Mouse (Mus musculus): ENCODE measurements around the gene Got1. TPM values are rescaled to one million over a fixed set of nuclear protein-coding genes. Genes with fewer than 3 reads are reported as not detected.

Got1 gene
- polyA plus RNA-seq, 1 experiment from 2014 or later: 41.6 TPM

DNA sequence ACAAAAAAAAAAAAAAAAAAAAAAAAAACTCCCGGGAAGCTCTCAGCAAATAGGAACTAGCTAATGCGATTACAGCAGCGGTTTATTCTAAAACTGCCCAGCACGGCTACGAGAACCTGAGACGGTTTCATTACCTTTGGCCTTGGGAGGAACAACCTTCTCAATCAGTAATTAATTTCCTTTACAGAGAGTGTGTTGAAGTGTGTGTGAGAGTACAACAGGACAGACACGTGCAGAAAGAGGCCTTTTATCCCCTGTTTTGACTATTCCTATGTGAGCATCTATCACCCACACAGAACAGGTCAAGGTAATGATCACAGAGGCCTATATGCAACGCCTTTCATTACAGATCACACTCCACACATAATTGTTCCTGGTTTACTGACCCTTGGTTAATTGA lies 3.0 kb downstream of the Got1 start:
- no peaks in the 10 kb centered on the region for H3K36me3 ChIP-seq
- no peaks in the 10 kb centered on the region for H3K27me3 ChIP-seq
- no peak overlapping the region for H3K4me3 ChIP-seq (replicated peaks)
- H3K9ac ChIP-seq (replicated peaks): no peak overlapping the region
- no peak for ATAC-seq (ENCODE audit: insufficient number of reproducible peaks, insufficient read depth, low FRiP score, low TSS enrichment, low read depth)
- peaks cover 16% of the 10 kb centered on the region for H3K4me1 ChIP-seq (replicated peaks)
- H3K4me2 ChIP-seq: no peak overlapping the region
- no peak overlapping the region for H3K27ac ChIP-seq
- H3K9me3 ChIP-seq: no peaks in the 10 kb centered on the region
- WGBS: 64% methylated on average over 8 of the region's 8 CpGs

GRCm38 (mm10) chr19:43520402-43520801 lies 4.0 kb downstream of the Got1 start:
- WGBS: 77% methylated on average over 9 of the region's 10 CpGs

DNA sequence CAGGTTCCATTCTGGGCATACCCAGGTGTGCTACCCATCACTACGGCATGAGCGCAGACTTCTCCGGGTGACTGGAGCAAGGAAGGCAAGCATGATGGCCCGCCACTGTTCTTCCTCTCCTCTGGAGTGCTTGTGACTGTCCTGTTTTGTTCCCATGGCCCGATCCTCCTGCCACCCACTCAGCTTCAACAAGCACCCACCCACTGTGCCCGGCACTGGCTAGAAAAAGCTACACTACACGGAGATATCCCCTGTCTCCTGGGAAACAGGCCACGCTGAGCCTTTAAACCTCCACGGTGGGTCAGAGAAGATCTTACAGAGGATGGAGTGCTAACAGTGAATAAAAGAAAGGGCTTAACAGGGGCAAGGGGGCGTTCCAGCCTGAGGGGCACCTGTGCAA lies 5.2 kb downstream of the Got1 start:
- no peaks in the 10 kb centered on the region for H3K27me3 ChIP-seq
- no peak overlapping the region for H3K4me3 ChIP-seq (replicated peaks)
- no peak for ATAC-seq (ENCODE audit: insufficient number of reproducible peaks, insufficient read depth, low FRiP score, low TSS enrichment, low read depth)
- H3K9ac ChIP-seq (replicated peaks): no peak overlapping the region
- no peak overlapping the region for H3K27ac ChIP-seq
- H3K4me2 ChIP-seq: no peak overlapping the region
- WGBS: 92% methylated on average over 10 of the region's 10 CpGs
- H3K9me3 ChIP-seq: no peaks in the 10 kb centered on the region
- peaks cover 17% of the 10 kb centered on the region for H3K36me3 ChIP-seq
- peaks cover 9% of the 10 kb centered on the region for H3K4me1 ChIP-seq (replicated peaks)

More at GRCm38 (mm10) chr19:43520402-43520801, 4.0 kb downstream of the Got1 start:
- ATAC-seq (ENCODE audit: insufficient number of reproducible peaks, insufficient read depth, low FRiP score, low TSS enrichment, low read depth): no peak
- H3K4me1 ChIP-seq (replicated peaks): peaks cover 15% of the 10 kb centered on the region
- no peaks in the 10 kb centered on the region for H3K27me3 ChIP-seq
- H3K9me3 ChIP-seq: no peaks in the 10 kb centered on the region
- H3K36me3 ChIP-seq: peaks cover 5% of the 10 kb centered on the region; the same call in 1 of the 2 replicates
- H3K9ac ChIP-seq (replicated peaks): no peak overlapping the region
- no peak overlapping the region for H3K27ac ChIP-seq
- no peak overlapping the region for H3K4me3 ChIP-seq (replicated peaks)
- H3K4me2 ChIP-seq: no peak overlapping the region

- Histone ChIP-seq H3K4me2 (no peak overlapping the region), H3K27me3 (no peaks in the 10 kb centered on the region), H3K36me3 (peaks cover 27% of the 10 kb centered on the region), H3K27ac (no peak overlapping the region), H3K9me3 (no peaks in the 10 kb centered on the region), H3K9ac (replicated peaks) (no peak overlapping the region), H3K4me3 (replicated peaks) (no peak overlapping the region), H3K4me1 (replicated peaks) (peaks cover 1% of the 10 kb centered on the region)
- 91% methylated on average over 7 of the region's 7 CpGs for WGBS
- ATAC-seq (ENCODE audit: insufficient number of reproducible peaks, insufficient read depth, low FRiP score, low TSS enrichment, low read depth): no peak
These were observed 6.1 kb downstream of the Got1 start for GRCm38 (mm10) chr19:43518261-43518660.

- Histone ChIP-seq H3K4me1 (replicated peaks) (no peaks in the 10 kb centered on the region), H3K9ac (replicated peaks) (no peak overlapping the region), H3K27me3 (no peaks in the 10 kb centered on the region), H3K4me2 (no peak overlapping the region), H3K4me3 (replicated peaks) (no peak overlapping the region), H3K27ac (no peak overlapping the region), H3K36me3 (peaks cover 31% of the 10 kb centered on the region), H3K9me3 (no peaks in the 10 kb centered on the region)
- ATAC-seq (ENCODE audit: insufficient number of reproducible peaks, insufficient read depth, low FRiP score, low TSS enrichment, low read depth): no peak
- 86% methylated on average over 7 of the region's 7 CpGs for WGBS
These were observed 6.6 kb downstream of the Got1 start for GRCm38 (mm10) chr19:43517808-43518207.

DNA sequence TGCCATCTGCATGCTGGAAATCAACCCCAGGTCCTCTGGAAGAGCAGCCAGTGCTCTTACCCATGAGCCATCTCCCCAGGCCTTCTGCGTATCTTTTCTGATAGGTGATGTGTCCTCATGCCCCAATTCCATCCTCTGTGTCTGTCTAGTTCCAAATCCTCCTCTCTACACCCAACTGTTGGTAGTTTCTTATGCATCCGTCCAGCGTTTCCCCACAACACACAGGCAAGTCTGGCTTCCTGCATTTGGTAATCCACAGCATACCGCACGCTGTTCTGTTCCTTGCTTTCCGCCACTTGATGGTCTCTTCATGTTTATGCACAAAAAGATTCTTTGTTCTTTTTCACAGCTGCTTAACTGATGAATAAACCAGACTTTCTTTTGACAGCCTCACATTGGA lies 7.1 kb downstream of the Got1 start:
- Histone ChIP-seq H3K27me3 (no peaks in the 10 kb centered on the region), H3K4me3 (replicated peaks) (no peak overlapping the region), H3K36me3 (peaks cover 35% of the 10 kb centered on the region), H3K4me1 (replicated peaks) (no peaks in the 10 kb centered on the region), H3K9me3 (no peaks in the 10 kb centered on the region), H3K27ac (no peak overlapping the region), H3K4me2 (no peak overlapping the region), H3K9ac (replicated peaks) (no peak overlapping the region)
- 87% methylated on average over 6 of the region's 6 CpGs for WGBS
- no peak for ATAC-seq (ENCODE audit: insufficient number of reproducible peaks, insufficient read depth, low FRiP score, low TSS enrichment, low read depth)

DNA sequence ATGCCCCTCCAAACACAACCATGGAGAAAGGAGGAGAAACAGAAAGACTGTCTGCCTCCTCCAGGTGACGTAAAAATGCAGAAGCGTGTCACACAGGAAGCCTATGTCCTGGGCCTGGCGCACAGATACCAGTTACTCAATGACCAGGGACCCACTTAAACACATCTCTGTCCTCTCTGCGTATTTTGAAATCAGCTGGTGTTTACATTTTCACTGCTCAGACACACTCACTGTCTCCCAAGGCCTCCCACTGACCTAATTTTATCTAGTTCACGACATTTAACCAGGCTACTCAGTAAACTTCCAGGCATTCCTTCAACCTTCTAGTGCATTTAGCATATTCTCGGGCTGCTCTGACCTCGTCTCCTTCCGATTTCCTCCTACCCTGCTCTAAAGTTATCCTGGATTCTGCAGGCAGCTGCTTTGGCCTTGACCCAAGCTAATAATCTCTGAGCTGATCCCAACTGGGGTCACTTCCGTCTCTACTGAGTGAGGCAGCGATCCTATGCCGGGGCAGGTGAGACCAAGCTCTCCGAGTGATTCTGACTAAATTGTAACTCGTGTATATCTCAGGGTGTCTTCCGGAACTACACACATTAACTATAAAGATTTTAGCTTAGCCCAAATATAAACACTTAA lies 7.9 kb downstream of the Got1 start:
- peaks cover 43% of the 10 kb centered on the region for H3K36me3 ChIP-seq
- WGBS: 90% methylated on average over 14 of the region's 14 CpGs
- H3K9me3 ChIP-seq: no peaks in the 10 kb centered on the region
- no peak overlapping the region for H3K4me3 ChIP-seq (replicated peaks)
- no peak overlapping the region for H3K9ac ChIP-seq (replicated peaks)
- no peaks in the 10 kb centered on the region for H3K27me3 ChIP-seq
- no peak overlapping the region for H3K27ac ChIP-seq
- H3K4me2 ChIP-seq: no peak overlapping the region
- H3K4me1 ChIP-seq (replicated peaks): no peaks in the 10 kb centered on the region
- ATAC-seq (ENCODE audit: insufficient number of reproducible peaks, insufficient read depth, low FRiP score, low TSS enrichment, low read depth): no peak

DNA sequence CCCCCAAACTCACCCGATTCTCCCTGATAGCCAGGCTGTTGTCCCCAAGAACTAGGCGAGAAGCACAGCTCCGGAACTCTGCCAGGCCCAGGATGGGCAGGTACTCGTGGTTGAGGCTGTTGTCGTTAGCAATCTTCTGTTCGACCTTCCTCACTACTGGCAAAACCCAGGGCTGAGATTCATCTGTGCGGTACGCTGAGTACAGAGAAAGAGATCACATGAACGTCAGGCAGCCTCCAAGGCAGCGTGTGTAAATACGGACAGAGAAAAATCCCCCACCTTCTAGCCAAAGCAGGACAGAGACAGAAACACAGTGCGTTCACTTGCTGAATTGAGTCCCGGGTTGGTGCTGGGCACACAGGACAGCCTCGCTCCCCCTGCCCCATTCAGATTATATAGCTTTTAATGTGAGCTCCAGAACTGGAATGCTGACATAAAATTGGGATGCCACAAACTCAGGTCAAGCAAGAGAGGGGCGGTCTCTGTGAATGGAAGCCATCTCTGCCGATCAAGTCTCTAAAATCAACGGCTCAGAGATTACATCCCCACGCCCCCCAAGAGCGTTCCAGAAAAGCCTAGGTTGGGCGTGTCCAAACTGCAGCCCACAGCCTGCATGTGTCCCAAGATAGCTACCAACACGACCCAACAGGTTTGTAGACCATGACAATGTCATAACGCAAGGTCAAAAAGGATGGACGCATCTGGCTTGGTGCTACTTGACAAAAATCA lies 8.6 kb downstream of the Got1 start:
- Histone ChIP-seq H3K36me3 (peaks cover 50% of the 10 kb centered on the region), H3K9ac (replicated peaks) (no peak overlapping the region), H3K4me3 (replicated peaks) (no peak overlapping the region), H3K4me2 (no peak overlapping the region), H3K4me1 (replicated peaks) (no peaks in the 10 kb centered on the region), H3K27me3 (no peaks in the 10 kb centered on the region), H3K9me3 (no peaks in the 10 kb centered on the region), H3K27ac (no peak overlapping the region)
- WGBS: 93% methylated on average over 23 of the region's 23 CpGs
- ATAC-seq (ENCODE audit: insufficient number of reproducible peaks, insufficient read depth, low FRiP score, low TSS enrichment, low read depth): no peak

GRCm38 (mm10) chr19:43513874-43514273 lies 10.5 kb downstream of the Got1 start:
- Histone ChIP-seq H3K27ac (no peak overlapping the region), H3K9me3 (no peaks in the 10 kb centered on the region; the same call in 1 of the 2 replicates), H3K4me2 (no peak overlapping the region), H3K4me1 (replicated peaks) (no peaks in the 10 kb centered on the region), H3K4me3 (replicated peaks) (no peak overlapping the region), H3K9ac (replicated peaks) (no peak overlapping the region), H3K36me3 (peaks cover 68% of the 10 kb centered on the region), H3K27me3 (no peaks in the 10 kb centered on the region)
- 90% methylated on average over 8 of the region's 8 CpGs for WGBS
- ATAC-seq (ENCODE audit: insufficient number of reproducible peaks, insufficient read depth, low FRiP score, low TSS enrichment, low read depth): no peak

- no peaks in the 10 kb centered on the region; the same call in 1 of the 2 replicates for H3K9me3 ChIP-seq
- WGBS: 82% methylated on average over 22 of the region's 22 CpGs
- H3K4me1 ChIP-seq (replicated peaks): no peaks in the 10 kb centered on the region
- no peak overlapping the region for H3K4me3 ChIP-seq (replicated peaks)
- no peaks in the 10 kb centered on the region for H3K27me3 ChIP-seq
- H3K4me2 ChIP-seq: no peak overlapping the region
- ATAC-seq (ENCODE audit: insufficient number of reproducible peaks, insufficient read depth, low FRiP score, low TSS enrichment, low read depth): no peak
- H3K9ac ChIP-seq (replicated peaks): no peak overlapping the region
- H3K36me3 ChIP-seq: peaks cover 78% of the 10 kb centered on the region
- H3K27ac ChIP-seq: no peak overlapping the region
These were observed 12.5 kb downstream of the Got1 start for GRCm38 (mm10) chr19:43511621-43512620.
